In the genomic region with DNA sequence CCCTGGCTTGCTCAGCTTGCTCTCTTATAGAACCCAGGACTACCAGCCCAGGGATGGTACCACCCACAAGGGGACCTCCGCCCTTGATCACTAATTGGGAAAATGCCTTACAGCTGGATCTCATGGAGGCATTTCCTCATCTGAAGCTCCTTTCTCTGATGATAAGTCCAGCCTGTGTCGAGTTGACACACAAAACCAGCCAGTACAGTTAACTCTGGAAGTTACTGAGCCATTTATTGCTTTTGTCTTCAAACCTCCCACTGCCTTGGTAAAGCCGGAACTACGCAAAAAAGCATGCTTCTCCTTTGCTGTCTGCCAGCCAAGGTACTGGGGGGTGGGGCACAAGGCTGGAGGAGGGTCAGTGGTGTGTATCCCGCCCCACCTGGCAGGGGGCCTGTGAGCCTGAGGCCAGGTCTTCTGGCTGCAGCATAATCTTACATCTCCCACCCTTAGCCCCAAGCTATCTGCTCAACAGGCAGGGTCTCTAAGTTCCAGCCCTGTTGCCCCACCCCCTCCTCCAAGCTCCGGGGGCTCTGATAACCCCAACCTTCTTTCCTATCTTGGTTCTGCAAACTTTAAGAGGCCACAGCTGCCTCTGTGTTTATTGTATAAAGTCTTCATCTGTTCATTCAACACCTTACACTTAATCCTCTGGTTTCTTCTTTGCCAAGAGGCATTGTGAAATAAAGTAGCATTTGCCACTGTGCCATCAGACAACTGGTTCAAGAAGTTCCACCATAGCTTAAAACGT, we compare ENCODE assay signal across 13 mouse cellular contexts. TPM values are rescaled to one million over a fixed set of nuclear protein-coding genes. Genes with fewer than 3 reads are reported as not detected.
DNase-seq lines count a peak whose midpoint lies in the region; ATAC-seq and TF ChIP-seq lines count a peak whose summit lies in the region.
"Had no signal": no experiment of that assay in that cellular context is flagged by ENCODE, and none has a peak within 500 bp of the region (broad histone marks: within the 10 kb centered on the region; RNA-seq: fewer than 3 reads in every experiment).

No protein-coding gene starts in this region.

- DNase-seq in kidney, adult 18-20 months, result no peak
- DNase-seq in adipocyte (ENCODE audit: low spot score), result peak; percentile 36
- peak; percentile 92 for DNase-seq in fat pad, adult 2 months (ENCODE audit: extremely low read depth, low read depth, low spot score)
- DNase-seq in liver, postnatal 0 days, result peak; percentile 60
- DNase-seq in layer of hippocampus, postnatal 14 days (ENCODE audit: low spot score in 2 of 2), result no peak
- DNase-seq in left cerebral cortex, postnatal 25 days (ENCODE audit: low spot score in 2 of 2), result no peak
- DNase-seq: cerebellum, adult 11-12 months; gastrocnemius, adult 2 months; lung, postnatal 4 days had no signal

- H3K36me3 ChIP-seq in kidney, embryonic 15.5 days, result no peaks in the 10 kb centered on the region
- no peaks in the 10 kb centered on the region for H3K36me3 ChIP-seq in liver, postnatal 0 days (replicated peaks; ENCODE audit: insufficient read depth, low read length)
- H3K36me3 ChIP-seq in hindbrain, embryonic 12.5 days, result no peaks in the 10 kb centered on the region

- WGBS in kidney, embryonic 15.5 days, result 41% methylated on average over 7 of the region's 7 CpGs
- 45% methylated on average over 7 of the region's 7 CpGs for WGBS in liver, postnatal 0 days (ENCODE audit: insufficient replicate concordance)
- 54% methylated on average over 7 of the region's 7 CpGs for WGBS in hindbrain, embryonic 12.5 days

- peak; percentile 55 for ATAC-seq in kidney, embryonic 15.5 days (replicated peaks; ENCODE audit: low FRiP score)
- ATAC-seq in liver, postnatal 0 days, result peak; percentile 90
- ATAC-seq in hindbrain, embryonic 12.5 days (ENCODE audit: low FRiP score), result no peak

- no peak overlapping the region for H3K4me3 ChIP-seq in kidney, embryonic 15.5 days (replicated peaks)
- H3K4me3 ChIP-seq in liver, postnatal 0 days (ENCODE audit: low read depth, low read length), result no peak overlapping the region
- no peak overlapping the region for H3K4me3 ChIP-seq in hindbrain, embryonic 12.5 days
- H3K4me3 ChIP-seq: gastrocnemius, adult 2 months had no signal

- TF ChIP-seq CTCF in liver, postnatal 0 days (IDR thresholded peaks at IDR 0.05; ENCODE audit: low read depth), result no peak

- H3K27ac ChIP-seq in kidney, embryonic 15.5 days, result peak overlapping the region; percentile 45; the same call in 1 of the 2 replicates
- peak overlapping the region; percentile 55; the same call in 1 of the 2 replicates for H3K27ac ChIP-seq in liver, postnatal 0 days (ENCODE audit: low read depth)
- no peak overlapping the region for H3K27ac ChIP-seq in hindbrain, embryonic 12.5 days
- H3K27ac ChIP-seq: gastrocnemius, adult 2 months had no signal

- no peaks in the 10 kb centered on the region for H3K27me3 ChIP-seq in kidney, embryonic 15.5 days
- H3K27me3 ChIP-seq in liver, postnatal 0 days (ENCODE audit: insufficient read depth, low read length), result no peaks in the 10 kb centered on the region
- H3K27me3 ChIP-seq in hindbrain, embryonic 12.5 days, result no peaks in the 10 kb centered on the region
- H3K27me3 ChIP-seq: CH12.LX had no signal

- H3K4me2 ChIP-seq in kidney, embryonic 15.5 days, result no peak overlapping the region
- H3K4me2 ChIP-seq in liver, postnatal 0 days (ENCODE audit: low read depth, low read length), result peak overlapping the region; percentile 55
- H3K4me2 ChIP-seq in hindbrain, embryonic 12.5 days (replicated peaks), result no peak overlapping the region

- TF ChIP-seq EP300 in liver, postnatal 0 days (IDR thresholded peaks at IDR 0.05; ENCODE audit: low read depth), result peak; percentile 94

- H3K9ac ChIP-seq in kidney, embryonic 15.5 days, result no peak overlapping the region
- no peak overlapping the region for H3K9ac ChIP-seq in liver, postnatal 0 days (replicated peaks)
- no peak overlapping the region for H3K9ac ChIP-seq in hindbrain, embryonic 12.5 days

- peaks cover 3% of the 10 kb centered on the region; the same call in 1 of the 2 replicates for H3K9me3 ChIP-seq in kidney, embryonic 15.5 days (replicated peaks)
- H3K9me3 ChIP-seq in liver, postnatal 0 days (ENCODE audit: low read length), result no peaks in the 10 kb centered on the region
- no peaks in the 10 kb centered on the region; the same call in 1 of the 2 replicates for H3K9me3 ChIP-seq in hindbrain, embryonic 12.5 days (replicated peaks)

- peaks cover 28% of the 10 kb centered on the region for H3K4me1 ChIP-seq in kidney, embryonic 15.5 days
- peaks cover 11% of the 10 kb centered on the region for H3K4me1 ChIP-seq in liver, postnatal 0 days (ENCODE audit: insufficient read depth)
- 0 out of 2 replicates have a peak, but pooled peaks cover 2% of the 10 kb centered on the region for H3K4me1 ChIP-seq in hindbrain, embryonic 12.5 days

- intact Hi-C loops in left cerebral cortex, postnatal 25 days (cut with DNase I), result no loop called here

RNA-seq across cellular contexts. Expression of a gene that starts 6.1 kb away (rescaled TPM):
- polyA plus RNA-seq in kidney, embryonic 15.5 days (2015; fragmentation: Nextera tagmentation; extraction: Ambion mirVana), result 10.1 and 13.7 TPM in 2 replicates
- 4.3 and 4.8 TPM in 2 replicates for polyA plus RNA-seq in liver, postnatal 0 days (2015; fragmentation: Nextera tagmentation; extraction: Ambion mirVana)
- total RNA-seq in layer of hippocampus, postnatal 14 days (2021), result 10 to 100 TPM; 51.0 to 52.2 TPM
- 10 to 100 TPM; 67.0 to 73.5 TPM for total RNA-seq in left cerebral cortex, postnatal 25 days (2021)
- polyA plus RNA-seq in hindbrain, embryonic 12.5 days (2016; fragmentation: Nextera tagmentation; extraction: Ambion mirVana), result 30.8 and 34.4 TPM in 2 replicates

RNA-seq across cellular contexts. Expression of a gene that starts 59.7 kb away (rescaled TPM):
- 3.2 TPM in 1 of 2 replicates, not detected in the other for polyA plus RNA-seq in kidney, embryonic 15.5 days (2015; fragmentation: Nextera tagmentation; extraction: Ambion mirVana)
- polyA plus RNA-seq in liver, postnatal 0 days (2015; fragmentation: Nextera tagmentation; extraction: Ambion mirVana), result 0.42 TPM in 1 of 2 replicates, not detected in the other
- 10 to 100 TPM; 15.2 to 18.0 TPM for total RNA-seq in layer of hippocampus, postnatal 14 days (2021)
- total RNA-seq in left cerebral cortex, postnatal 25 days (2021), result 10 to 100 TPM; 17.8 to 18.5 TPM
- polyA plus RNA-seq in hindbrain, embryonic 12.5 days (2016; fragmentation: Nextera tagmentation; extraction: Ambion mirVana), result 0.49 and 3.3 TPM in 2 replicates
- polyA plus RNA-seq: embryonic facial prominence, embryonic 11.5 days had no signal

Comparison
In these comparisons a context has a peak if more than half of its experiments do, and no peak if none do; other contexts are left out.
1. DNase-seq: peak in adipocyte (single experiment), fat pad, adult 2 months (single experiment) and liver, postnatal 0 days (single experiment); none in kidney, adult 18-20 months (single experiment), layer of hippocampus, postnatal 14 days (0 of 2) and left cerebral cortex, postnatal 25 days (0 of 2).